Mouse (Mus musculus): ENCODE data around the gene Zbtb21. TPM values are rescaled to one million over a fixed set of nuclear protein-coding genes. Genes with fewer than 3 reads are reported as not detected.
A peak's percentile ranks its signal among the peaks of the same experiment; 100 is the strongest.

Gene Zbtb21
- polyA plus RNA-seq, 1 experiment from 2014 or later, result 10.0 TPM

- Histone ChIP-seq H3K27me3 (replicated peaks; ENCODE audit: control insufficient read depth, insufficient read depth, low read length) (no peaks in the 10 kb centered on the region), H3K9ac (ENCODE audit: low read depth, low read length) (no peak overlapping the region), H3K4me3 (ENCODE audit: low read depth, low read length) (no peak overlapping the region), H3K4me2 (no peak overlapping the region), H3K36me3 (ENCODE audit: control insufficient read depth, insufficient read depth, low read length) (no peaks in the 10 kb centered on the region), H3K4me1 (replicated peaks; ENCODE audit: control insufficient read depth, insufficient read depth, low read length) (peaks cover 9% of the 10 kb centered on the region; the same call in 1 of the 2 replicates), H3K27ac (ENCODE audit: low read depth, low read length) (no peak overlapping the region), H3K9me3 (ENCODE audit: control insufficient read depth, low read length) (no peaks in the 10 kb centered on the region)
- no peak for DNase-seq (ENCODE audit: low spot score)
- WGBS, result 82% methylated on average over 1 of the region's 1 CpGs
- no peak for ATAC-seq (replicated peaks; ENCODE audit: low FRiP score)
Observed at GRCm38 (mm10) chr16:97920621-97921020, 41.8 kb downstream of the Zbtb21 start.

GRCm38 (mm10) chr16:97919793-97920192 lies 42.6 kb downstream of the Zbtb21 start:
- H3K27me3 ChIP-seq (replicated peaks; ENCODE audit: control insufficient read depth, insufficient read depth, low read length), result no peaks in the 10 kb centered on the region
- H3K9me3 ChIP-seq (ENCODE audit: control insufficient read depth, low read length), result no peaks in the 10 kb centered on the region
- no peak overlapping the region for H3K9ac ChIP-seq (ENCODE audit: low read depth, low read length)
- no peak overlapping the region for H3K4me3 ChIP-seq (ENCODE audit: low read depth, low read length)
- H3K27ac ChIP-seq (ENCODE audit: low read depth, low read length), result no peak overlapping the region
- no peak for DNase-seq (ENCODE audit: low spot score)
- H3K4me2 ChIP-seq, result no peak overlapping the region
- no peak for ATAC-seq (replicated peaks; ENCODE audit: low FRiP score)
- 30% methylated on average over 2 of the region's 2 CpGs for whole genome bisulfite sequencing
- no peaks in the 10 kb centered on the region for H3K36me3 ChIP-seq (ENCODE audit: control insufficient read depth, insufficient read depth, low read length)
- 0 out of 2 replicates have a peak, but pooled peaks cover 9% of the 10 kb centered on the region for H3K4me1 ChIP-seq (replicated peaks; ENCODE audit: control insufficient read depth, insufficient read depth, low read length)

GRCm38 (mm10) chr16:97912873-97913272 lies 49.5 kb downstream of the Zbtb21 start:
- ATAC-seq (replicated peaks; ENCODE audit: low FRiP score) (no peak), DNase-seq (ENCODE audit: low spot score) (no peak)
- Histone ChIP-seq H3K27ac (ENCODE audit: low read depth, low read length) (no peak overlapping the region), H3K4me3 (ENCODE audit: low read depth, low read length) (no peak overlapping the region), H3K36me3 (ENCODE audit: control insufficient read depth, insufficient read depth, low read length) (no peaks in the 10 kb centered on the region), H3K4me1 (replicated peaks; ENCODE audit: control insufficient read depth, insufficient read depth, low read length) (peaks cover 2% of the 10 kb centered on the region), H3K4me2 (no peak overlapping the region), H3K9me3 (ENCODE audit: control insufficient read depth, low read length) (no peaks in the 10 kb centered on the region), H3K27me3 (replicated peaks; ENCODE audit: control insufficient read depth, insufficient read depth, low read length) (no peaks in the 10 kb centered on the region), H3K9ac (ENCODE audit: low read depth, low read length) (no peak overlapping the region)

- no peaks in the 10 kb centered on the region for H3K9me3 ChIP-seq (ENCODE audit: control insufficient read depth, low read length)
- 91% methylated on average over 1 of the region's 1 CpGs for WGBS
- no peak overlapping the region for H3K9ac ChIP-seq (ENCODE audit: low read depth, low read length)
- H3K36me3 ChIP-seq (ENCODE audit: control insufficient read depth, insufficient read depth, low read length), result no peaks in the 10 kb centered on the region
- peaks cover 10% of the 10 kb centered on the region for H3K4me1 ChIP-seq (replicated peaks; ENCODE audit: control insufficient read depth, insufficient read depth, low read length)
- H3K4me2 ChIP-seq, result no peak overlapping the region
- no peaks in the 10 kb centered on the region for H3K27me3 ChIP-seq (replicated peaks; ENCODE audit: control insufficient read depth, insufficient read depth, low read length)
- no peak overlapping the region for H3K4me3 ChIP-seq (ENCODE audit: low read depth, low read length)
- ATAC-seq (replicated peaks; ENCODE audit: low FRiP score), result 0 out of 2 replicates have a peak, but pooled peaks have one; percentile 40
- no peak for DNase-seq (ENCODE audit: low spot score)
- H3K27ac ChIP-seq (ENCODE audit: low read depth, low read length), result no peak overlapping the region
Observed at GRCm38 (mm10) chr16:97909356-97909755, 53.1 kb downstream of the Zbtb21 start.

GRCm38 (mm10) chr16:97907496-97907895 lies 54.9 kb downstream of the Zbtb21 start:
- H3K36me3 ChIP-seq (ENCODE audit: control insufficient read depth, insufficient read depth, low read length), result no peaks in the 10 kb centered on the region
- peak overlapping the region; percentile 29 for H3K4me2 ChIP-seq
- no peak overlapping the region for H3K27ac ChIP-seq (ENCODE audit: low read depth, low read length)
- H3K27me3 ChIP-seq (replicated peaks; ENCODE audit: control insufficient read depth, insufficient read depth, low read length), result no peaks in the 10 kb centered on the region
- DNase-seq (ENCODE audit: low spot score), result no peak
- H3K4me3 ChIP-seq (ENCODE audit: low read depth, low read length), result no peak overlapping the region
- peaks cover 15% of the 10 kb centered on the region for H3K4me1 ChIP-seq (replicated peaks; ENCODE audit: control insufficient read depth, insufficient read depth, low read length)
- peak; percentile 84 for ATAC-seq (replicated peaks; ENCODE audit: low FRiP score)
- H3K9ac ChIP-seq (ENCODE audit: low read depth, low read length), result 0 out of 2 replicates have a peak overlapping the region, but pooled peaks have one; percentile 9
- no peaks in the 10 kb centered on the region for H3K9me3 ChIP-seq (ENCODE audit: control insufficient read depth, low read length)
- 38% methylated on average over 6 of the region's 6 CpGs for WGBS

GRCm38 (mm10) chr16:97906337-97906736 lies 56.1 kb downstream of the Zbtb21 start:
- ATAC-seq (replicated peaks; ENCODE audit: low FRiP score) (no peak), DNase-seq (ENCODE audit: low spot score) (no peak)
- Histone ChIP-seq H3K36me3 (ENCODE audit: control insufficient read depth, insufficient read depth, low read length) (no peaks in the 10 kb centered on the region), H3K9ac (ENCODE audit: low read depth, low read length) (no peak overlapping the region), H3K9me3 (ENCODE audit: control insufficient read depth, low read length) (no peaks in the 10 kb centered on the region), H3K27ac (ENCODE audit: low read depth, low read length) (no peak overlapping the region), H3K27me3 (replicated peaks; ENCODE audit: control insufficient read depth, insufficient read depth, low read length) (no peaks in the 10 kb centered on the region), H3K4me2 (no peak overlapping the region), H3K4me3 (ENCODE audit: low read depth, low read length) (no peak overlapping the region), H3K4me1 (replicated peaks; ENCODE audit: control insufficient read depth, insufficient read depth, low read length) (peaks cover 15% of the 10 kb centered on the region)

- H3K36me3 ChIP-seq (ENCODE audit: control insufficient read depth, insufficient read depth, low read length), result no peaks in the 10 kb centered on the region
- H3K4me3 ChIP-seq (ENCODE audit: low read depth, low read length), result no peak overlapping the region
- H3K4me1 ChIP-seq (replicated peaks; ENCODE audit: control insufficient read depth, insufficient read depth, low read length), result peaks cover 15% of the 10 kb centered on the region
- no peaks in the 10 kb centered on the region for H3K27me3 ChIP-seq (replicated peaks; ENCODE audit: control insufficient read depth, insufficient read depth, low read length)
- H3K27ac ChIP-seq (ENCODE audit: low read depth, low read length), result no peak overlapping the region
- WGBS, result 85% methylated on average over 2 of the region's 2 CpGs
- no peak for DNase-seq (ENCODE audit: low spot score)
- no peak for ATAC-seq (replicated peaks; ENCODE audit: low FRiP score)
- no peak overlapping the region for H3K9ac ChIP-seq (ENCODE audit: low read depth, low read length)
- H3K9me3 ChIP-seq (ENCODE audit: control insufficient read depth, low read length), result no peaks in the 10 kb centered on the region
- H3K4me2 ChIP-seq, result no peak overlapping the region
Observed at GRCm38 (mm10) chr16:97905449-97905991, 56.9 kb downstream of the Zbtb21 start.

- Histone ChIP-seq H3K4me3 (ENCODE audit: low read depth, low read length) (no peak overlapping the region), H3K4me2 (no peak overlapping the region), H3K4me1 (replicated peaks; ENCODE audit: control insufficient read depth, insufficient read depth, low read length) (peaks cover 15% of the 10 kb centered on the region), H3K9ac (ENCODE audit: low read depth, low read length) (no peak overlapping the region), H3K36me3 (ENCODE audit: control insufficient read depth, insufficient read depth, low read length) (no peaks in the 10 kb centered on the region), H3K27ac (ENCODE audit: low read depth, low read length) (no peak overlapping the region), H3K9me3 (ENCODE audit: control insufficient read depth, low read length) (no peaks in the 10 kb centered on the region), H3K27me3 (replicated peaks; ENCODE audit: control insufficient read depth, insufficient read depth, low read length) (no peaks in the 10 kb centered on the region)
- ATAC-seq (replicated peaks; ENCODE audit: low FRiP score), result no peak
- DNase-seq (ENCODE audit: low spot score), result no peak
- 49% methylated on average over 3 of the region's 3 CpGs for WGBS
Observed at GRCm38 (mm10) chr16:97904035-97904434, 58.4 kb downstream of the Zbtb21 start.

GRCm38 (mm10) chr16:97897346-97898024 lies 64.9 kb downstream of the Zbtb21 start:
- no peak overlapping the region for H3K4me3 ChIP-seq (ENCODE audit: low read depth, low read length)
- H3K4me1 ChIP-seq (replicated peaks; ENCODE audit: control insufficient read depth, insufficient read depth, low read length), result no peaks in the 10 kb centered on the region
- no peaks in the 10 kb centered on the region for H3K36me3 ChIP-seq (ENCODE audit: control insufficient read depth, insufficient read depth, low read length)
- no peaks in the 10 kb centered on the region for H3K9me3 ChIP-seq (ENCODE audit: control insufficient read depth, low read length)
- H3K4me2 ChIP-seq, result no peak overlapping the region
- no peak for ATAC-seq (replicated peaks; ENCODE audit: low FRiP score)
- H3K27ac ChIP-seq (ENCODE audit: low read depth, low read length), result no peak overlapping the region
- H3K9ac ChIP-seq (ENCODE audit: low read depth, low read length), result no peak overlapping the region
- 66% methylated on average over 5 of the region's 5 CpGs for WGBS
- no peak for DNase-seq (ENCODE audit: low spot score)
- no peaks in the 10 kb centered on the region for H3K27me3 ChIP-seq (replicated peaks; ENCODE audit: control insufficient read depth, insufficient read depth, low read length)

All from liver, embryonic 11.5 days (tissue).